Mouse (Mus musculus): ENCODE results near the gene Cyb561d2.

DNA sequence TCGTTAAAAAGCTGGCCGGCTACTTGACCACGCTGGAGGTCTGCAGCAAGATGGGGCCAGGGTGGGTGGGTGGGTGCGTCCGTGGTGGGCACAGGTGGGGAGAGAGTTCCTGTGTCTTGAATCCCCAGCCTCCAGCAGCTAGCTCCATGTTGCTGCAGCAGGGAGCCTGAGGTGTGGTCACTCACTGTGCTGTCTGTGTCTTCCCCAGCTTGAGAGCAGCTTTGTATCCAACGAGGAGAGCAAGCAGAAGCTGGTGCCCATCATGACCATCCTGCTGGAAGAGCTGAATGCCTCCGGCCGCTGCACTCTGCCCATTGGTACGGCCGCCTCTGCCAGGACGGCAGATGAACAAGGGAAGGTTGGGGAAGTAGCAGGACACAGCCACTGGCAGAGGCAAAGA is 1.3 kb upstream of the Cyb561d2 start:
- no peak for TF ChIP-seq POLR2A (IDR thresholded peaks at IDR 0.05; ENCODE audit: control insufficient read depth, low read depth, low read length)
- no peak for TF ChIP-seq CTCF (IDR thresholded peaks at IDR 0.05; ENCODE audit: control insufficient read depth, insufficient read depth, insufficient replicate concordance, low read depth, low read length)

Measured in testis, adult 2 months (tissue).